Mouse (Mus musculus): ENCODE results near the gene S100b. TPM values are rescaled to one million over a fixed set of nuclear protein-coding genes. Genes with fewer than 3 reads are reported as not detected.

Gene S100b
- 0.10 TPM in 1 of 2 replicates, not detected in the other for polyA plus RNA-seq (2016; fragmentation: Nextera tagmentation; extraction: Ambion mirVana)

GRCm38 (mm10) chr10:76253536-76253935 is at the start of gene S100b:
TSS of gene S100b (plus strand) at chr10:76253853.
- WGBS = 75% methylated on average over 4 of the region's 4 CpGs
- no peaks in the 10 kb centered on the region for H3K36me3 ChIP-seq (replicated peaks)
- no peak for DNase-seq (ENCODE audit: extremely low spot score, low spot score)
- H3K4me3 ChIP-seq = no peak within 1 kb of the TSS
- H3K4me1 ChIP-seq = peaks cover 2% of the 10 kb centered on the region
- no peak within 1 kb of the TSS for H3K27ac ChIP-seq
- H3K9me3 ChIP-seq = no peaks in the 10 kb centered on the region
- H3K27me3 ChIP-seq (ENCODE audit: poor library complexity, severe bottlenecking) = no peaks in the 10 kb centered on the region

GRCm38 (mm10) chr10:76207262-76207796 is 46.3 kb upstream of the S100b start:
- Histone ChIP-seq H3K27ac (no peak overlapping the region), H3K36me3 (replicated peaks) (peaks cover 44% of the 10 kb centered on the region), H3K4me1 (0 out of 2 replicates have a peak, but pooled peaks cover 6% of the 10 kb centered on the region), H3K27me3 (ENCODE audit: poor library complexity, severe bottlenecking) (no peaks in the 10 kb centered on the region), H3K4me3 (no peak overlapping the region), H3K9me3 (no peaks in the 10 kb centered on the region)
- DNase-seq (ENCODE audit: extremely low spot score, low spot score) = no peak
- WGBS = 91% methylated on average over 13 of the region's 13 CpGs

- peaks cover 62% of the 10 kb centered on the region for H3K36me3 ChIP-seq (replicated peaks)
- H3K4me1 ChIP-seq = no peaks in the 10 kb centered on the region
- 89% methylated on average over 8 of the region's 8 CpGs for WGBS
- H3K27me3 ChIP-seq (ENCODE audit: poor library complexity, severe bottlenecking) = no peaks in the 10 kb centered on the region
- no peak overlapping the region for H3K27ac ChIP-seq
- H3K9me3 ChIP-seq = peaks cover 9% of the 10 kb centered on the region
- no peak overlapping the region for H3K4me3 ChIP-seq
- no peak for DNase-seq (ENCODE audit: extremely low spot score, low spot score)
These were observed 44.4 kb upstream of the S100b start for GRCm38 (mm10) chr10:76209241-76209640.

GRCm38 (mm10) chr10:76210806-76211205 is 42.8 kb upstream of the S100b start:
- H3K4me3 ChIP-seq = no peak overlapping the region
- H3K27me3 ChIP-seq (ENCODE audit: poor library complexity, severe bottlenecking) = no peaks in the 10 kb centered on the region
- no peak for DNase-seq (ENCODE audit: extremely low spot score, low spot score)
- H3K27ac ChIP-seq = no peak overlapping the region
- no peaks in the 10 kb centered on the region for H3K4me1 ChIP-seq
- peaks cover 24% of the 10 kb centered on the region for H3K9me3 ChIP-seq
- 95% methylated on average over 7 of the region's 7 CpGs for WGBS
- peaks cover 77% of the 10 kb centered on the region for H3K36me3 ChIP-seq (replicated peaks)

GRCm38 (mm10) chr10:76212121-76212520 is 41.5 kb upstream of the S100b start:
- Histone ChIP-seq H3K27me3 (ENCODE audit: poor library complexity, severe bottlenecking) (no peaks in the 10 kb centered on the region), H3K27ac (no peak overlapping the region), H3K36me3 (replicated peaks) (peaks cover 84% of the 10 kb centered on the region), H3K4me3 (no peak overlapping the region), H3K4me1 (no peaks in the 10 kb centered on the region), H3K9me3 (peaks cover 24% of the 10 kb centered on the region)
- 95% methylated on average over 6 of the region's 6 CpGs for WGBS
- DNase-seq (ENCODE audit: extremely low spot score, low spot score) = peak; percentile 12

GRCm38 (mm10) chr10:76214161-76214560 is 39.5 kb upstream of the S100b start:
- no peak overlapping the region for H3K27ac ChIP-seq
- 84% methylated on average over 4 of the region's 4 CpGs for WGBS
- no peaks in the 10 kb centered on the region for H3K4me1 ChIP-seq
- H3K27me3 ChIP-seq (ENCODE audit: poor library complexity, severe bottlenecking) = no peaks in the 10 kb centered on the region
- H3K4me3 ChIP-seq = no peak overlapping the region
- H3K36me3 ChIP-seq (replicated peaks) = peaks cover 83% of the 10 kb centered on the region
- DNase-seq (ENCODE audit: extremely low spot score, low spot score) = no peak
- H3K9me3 ChIP-seq = peaks cover 24% of the 10 kb centered on the region

- no peak for DNase-seq (ENCODE audit: extremely low spot score, low spot score)
- Histone ChIP-seq H3K36me3 (replicated peaks) (peaks cover 90% of the 10 kb centered on the region), H3K9me3 (peaks cover 24% of the 10 kb centered on the region), H3K4me3 (no peak overlapping the region), H3K27me3 (ENCODE audit: poor library complexity, severe bottlenecking) (no peaks in the 10 kb centered on the region), H3K27ac (no peak overlapping the region), H3K4me1 (no peaks in the 10 kb centered on the region)
- 98% methylated on average over 17 of the region's 17 CpGs for WGBS
These were observed 36.6 kb upstream of the S100b start for GRCm38 (mm10) chr10:76217056-76217455.

- Histone ChIP-seq H3K36me3 (replicated peaks) (peaks cover 92% of the 10 kb centered on the region), H3K4me3 (no peak overlapping the region), H3K4me1 (no peaks in the 10 kb centered on the region), H3K9me3 (peaks cover 24% of the 10 kb centered on the region), H3K27ac (no peak overlapping the region), H3K27me3 (ENCODE audit: poor library complexity, severe bottlenecking) (no peaks in the 10 kb centered on the region)
- 89% methylated on average over 9 of the region's 9 CpGs for WGBS
- DNase-seq (ENCODE audit: extremely low spot score, low spot score) = no peak
These were observed 35.4 kb upstream of the S100b start for GRCm38 (mm10) chr10:76218240-76218639.

- Histone ChIP-seq H3K36me3 (replicated peaks) (peaks cover 47% of the 10 kb centered on the region), H3K4me1 (no peaks in the 10 kb centered on the region), H3K9me3 (no peaks in the 10 kb centered on the region), H3K4me3 (no peak overlapping the region), H3K27me3 (ENCODE audit: poor library complexity, severe bottlenecking) (no peaks in the 10 kb centered on the region), H3K27ac (no peak overlapping the region)
- 97% methylated on average over 11 of the region's 11 CpGs for WGBS
- DNase-seq (ENCODE audit: extremely low spot score, low spot score) = no peak
These were observed 27.7 kb upstream of the S100b start for GRCm38 (mm10) chr10:76225944-76226343.

- Histone ChIP-seq H3K27me3 (ENCODE audit: poor library complexity, severe bottlenecking) (no peaks in the 10 kb centered on the region), H3K4me3 (no peak overlapping the region), H3K9me3 (no peaks in the 10 kb centered on the region), H3K27ac (no peak overlapping the region), H3K4me1 (no peaks in the 10 kb centered on the region), H3K36me3 (replicated peaks) (peaks cover 13% of the 10 kb centered on the region)
- DNase-seq (ENCODE audit: extremely low spot score, low spot score) = no peak
- WGBS = 73% methylated on average over 1 of the region's 1 CpGs
These were observed 24.0 kb upstream of the S100b start for GRCm38 (mm10) chr10:76229627-76230026.

GRCm38 (mm10) chr10:76237341-76238225 is 16.1 kb upstream of the S100b start, which contains the start of gene Prmt2:
TSS of gene Prmt2 (minus strand) at chr10:76237865.
- under 1% methylated on average over 47 of the region's 47 CpGs for WGBS
- peaks cover 18% of the 10 kb centered on the region for H3K4me1 ChIP-seq
- no peaks in the 10 kb centered on the region for H3K9me3 ChIP-seq
- H3K4me3 ChIP-seq = peak within 1 kb of the TSS; percentile 69
- peak; percentile 92 for DNase-seq (ENCODE audit: extremely low spot score, low spot score)
- H3K27ac ChIP-seq = peak within 1 kb of the TSS; percentile 86
- H3K36me3 ChIP-seq (replicated peaks) = peaks cover 6% of the 10 kb centered on the region; the same call in 1 of the 2 replicates
- no peaks in the 10 kb centered on the region for H3K27me3 ChIP-seq (ENCODE audit: poor library complexity, severe bottlenecking)

- WGBS = 82% methylated on average over 4 of the region's 4 CpGs
- H3K4me3 ChIP-seq = no peak overlapping the region
- no peaks in the 10 kb centered on the region for H3K27me3 ChIP-seq (ENCODE audit: poor library complexity, severe bottlenecking)
- H3K36me3 ChIP-seq (replicated peaks) = peaks cover 6% of the 10 kb centered on the region; the same call in 1 of the 2 replicates
- no peak for DNase-seq (ENCODE audit: extremely low spot score, low spot score)
- H3K9me3 ChIP-seq = no peaks in the 10 kb centered on the region
- H3K4me1 ChIP-seq = peaks cover 18% of the 10 kb centered on the region
- H3K27ac ChIP-seq = no peak overlapping the region
These were observed 14.3 kb upstream of the S100b start for GRCm38 (mm10) chr10:76239401-76239800.

GRCm38 (mm10) chr10:76245106-76245505 is 8.5 kb upstream of the S100b start:
- Histone ChIP-seq H3K27me3 (ENCODE audit: poor library complexity, severe bottlenecking) (no peaks in the 10 kb centered on the region), H3K9me3 (no peaks in the 10 kb centered on the region), H3K36me3 (replicated peaks) (no peaks in the 10 kb centered on the region), H3K4me3 (no peak overlapping the region), H3K4me1 (peaks cover 22% of the 10 kb centered on the region), H3K27ac (no peak overlapping the region)
- WGBS = 76% methylated on average over 2 of the region's 2 CpGs
- no peak for DNase-seq (ENCODE audit: extremely low spot score, low spot score)

Measured in forebrain, embryonic 10.5 days (tissue).